Comparison of ENCODE assay signal across 32 mouse cellular contexts in the genomic region with DNA sequence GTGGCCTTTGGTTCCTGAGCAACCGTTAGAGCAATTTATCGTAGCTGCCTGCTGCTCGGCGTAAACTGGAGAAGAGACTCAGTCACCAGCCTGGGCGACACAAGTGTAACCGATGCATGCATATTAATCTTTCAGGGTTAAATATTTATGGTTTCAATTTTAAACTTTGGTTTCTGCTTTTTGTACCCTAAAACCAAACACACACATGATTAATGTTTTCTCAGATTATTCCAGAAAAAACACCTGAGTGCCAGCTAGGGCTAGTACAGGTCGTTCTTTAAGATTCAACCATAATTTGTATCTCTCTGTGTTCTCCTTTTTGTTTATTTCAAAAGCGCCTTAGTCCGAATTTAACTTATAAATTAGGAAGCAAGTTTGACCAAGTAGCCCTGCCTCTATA.
"Had no signal": no experiment of that assay in that cellular context is flagged by ENCODE, and none has a peak within 500 bp of the region (broad histone marks: within the 10 kb centered on the region; RNA-seq: fewer than 3 reads in every experiment).

No protein-coding gene starts in this region.

- H3K4me2 ChIP-seq: limb, embryonic 12.5 days; limb, embryonic 13.5 days; limb, embryonic 15.5 days; liver, embryonic 11.5 days; liver, embryonic 12.5 days; liver, embryonic 13.5 days; liver, embryonic 15.5 days; lung, embryonic 14.5 days; lung, embryonic 15.5 days; midbrain, embryonic 11.5 days; midbrain, embryonic 12.5 days; midbrain, embryonic 13.5 days; midbrain, embryonic 15.5 days; neural tube, embryonic 12.5 days had no signal

- ATAC-seq: liver, embryonic 12.5 days; liver, postnatal 0 days; lung, postnatal 0 days; midbrain, embryonic 13.5 days; midbrain, embryonic 15.5 days; midbrain, embryonic 16.5 days had no signal

- H3K27me3 ChIP-seq: limb, embryonic 13.5 days; lung, embryonic 15.5 days; midbrain, embryonic 12.5 days; midbrain, embryonic 13.5 days; midbrain, embryonic 15.5 days; neural tube, embryonic 12.5 days had no signal

- H3K36me3 ChIP-seq: limb, embryonic 10.5 days; limb, embryonic 12.5 days; limb, embryonic 13.5 days; limb, embryonic 15.5 days; liver, embryonic 12.5 days; liver, embryonic 13.5 days; liver, embryonic 15.5 days; lung, embryonic 15.5 days; midbrain, embryonic 10.5 days; midbrain, embryonic 12.5 days; midbrain, embryonic 13.5 days; midbrain, embryonic 15.5 days; neural tube, embryonic 12.5 days had no signal

- H3K9ac ChIP-seq: limb, embryonic 12.5 days; limb, embryonic 13.5 days; limb, embryonic 15.5 days; liver, embryonic 12.5 days; liver, embryonic 13.5 days; liver, embryonic 14.5 days; liver, embryonic 15.5 days; liver, postnatal 0 days; lung, embryonic 14.5 days; lung, embryonic 15.5 days; midbrain, embryonic 12.5 days; midbrain, embryonic 13.5 days; midbrain, embryonic 15.5 days; neural tube, embryonic 12.5 days had no signal

- H3K9me3 ChIP-seq: limb, embryonic 10.5 days; limb, embryonic 12.5 days; limb, embryonic 13.5 days; limb, embryonic 15.5 days; liver, embryonic 12.5 days; liver, embryonic 13.5 days; liver, embryonic 15.5 days; lung, embryonic 15.5 days; midbrain, embryonic 10.5 days; midbrain, embryonic 12.5 days; midbrain, embryonic 13.5 days; midbrain, embryonic 15.5 days; neural tube, embryonic 12.5 days had no signal

- DNase-seq: left cerebral cortex, postnatal 4 days; liver; liver, embryonic 13.5 days; liver, postnatal 0 days; lung, adult 18-20 months; lung, adult 2 months; lung, embryonic 14.5 days; lung, postnatal 10 days; lung, postnatal 14 days; lung, postnatal 36 days; lung, postnatal 4 days; midbrain, embryonic 14.5 days had no signal

- H3K27ac ChIP-seq: limb, embryonic 10.5 days; limb, embryonic 12.5 days; limb, embryonic 13.5 days; limb, embryonic 15.5 days; liver, embryonic 12.5 days; liver, embryonic 13.5 days; liver, embryonic 14.5 days; liver, embryonic 15.5 days; lung, embryonic 15.5 days; macrophage; midbrain, embryonic 10.5 days; midbrain, embryonic 12.5 days; midbrain, embryonic 13.5 days; midbrain, embryonic 15.5 days; neural tube, embryonic 12.5 days had no signal

- H3K4me1 ChIP-seq: limb, embryonic 10.5 days; limb, embryonic 12.5 days; limb, embryonic 13.5 days; limb, embryonic 15.5 days; liver, embryonic 12.5 days; liver, embryonic 13.5 days; liver, embryonic 15.5 days; lung, embryonic 15.5 days; midbrain, embryonic 12.5 days; midbrain, embryonic 13.5 days; midbrain, embryonic 15.5 days; neural tube, embryonic 12.5 days had no signal

- H3K4me3 ChIP-seq: limb, embryonic 10.5 days; limb, embryonic 12.5 days; limb, embryonic 13.5 days; limb, embryonic 15.5 days; liver, embryonic 12.5 days; liver, embryonic 13.5 days; liver, embryonic 15.5 days; lung, embryonic 15.5 days; megakaryocyte, embryonic 14.5 days; midbrain, embryonic 10.5 days; midbrain, embryonic 12.5 days; midbrain, embryonic 13.5 days; midbrain, embryonic 15.5 days; myocyte; neural tube, embryonic 12.5 days had no signal
